Mouse (Mus musculus): ENCODE measurements around the gene Unc5cl.

Gene Unc5cl

GRCm38 (mm10) chr17:48454688-48455087, at the start of gene Unc5cl:
TSS of gene Unc5cl (plus strand) at chr17:48454901.
- DNase-seq (ENCODE audit: low spot score), result no peak

DNA sequence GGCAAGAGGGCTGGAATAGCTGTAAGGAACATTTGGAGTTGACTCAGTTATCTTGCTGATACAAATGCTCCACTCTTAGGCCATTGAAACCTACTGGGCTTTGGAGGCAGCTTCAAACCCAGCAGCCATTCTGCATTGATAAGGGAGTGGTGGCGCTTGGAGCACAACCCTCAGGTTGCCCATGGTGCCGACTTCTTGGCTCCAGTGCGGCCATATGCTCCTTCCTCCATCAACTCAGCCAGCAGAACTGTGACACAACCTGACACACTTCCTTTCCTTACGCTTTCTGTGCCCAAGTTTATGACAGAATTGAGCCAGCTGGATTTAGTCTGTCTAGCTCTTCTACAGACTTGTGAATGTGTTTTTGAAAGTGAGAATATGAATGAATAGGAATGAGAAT, 47.5 kb upstream of the Unc5cl start:
- no peak for DNase-seq (ENCODE audit: low spot score)

DNA sequence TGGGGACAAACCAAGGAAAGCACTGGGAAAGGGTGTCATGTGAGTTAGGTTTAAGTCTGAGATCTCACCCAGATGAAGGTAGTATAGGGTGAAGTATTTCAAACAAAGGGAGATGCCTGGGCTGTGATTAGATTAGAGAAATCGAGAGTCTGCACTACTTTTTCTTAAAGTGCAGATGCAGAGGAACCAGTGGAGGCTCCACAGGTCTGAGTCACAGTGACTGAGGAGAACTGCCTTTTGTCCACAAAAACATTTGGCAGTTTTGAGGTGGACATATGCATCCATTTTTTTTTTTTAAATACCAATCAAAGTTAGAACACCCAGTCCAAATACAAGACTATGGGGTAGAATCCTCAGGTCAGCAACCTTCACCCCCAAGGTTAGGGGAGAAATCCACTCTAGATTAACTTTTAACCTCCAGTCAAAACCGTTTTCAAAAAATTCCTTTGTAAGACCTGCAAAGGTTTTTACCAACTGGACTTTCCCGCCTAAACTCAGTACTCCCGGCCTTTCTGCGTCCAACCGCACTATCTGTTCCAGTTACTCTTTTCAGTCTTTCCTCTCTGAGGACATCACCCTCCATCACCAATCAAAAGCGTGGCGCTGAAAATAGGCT, 46.7 kb upstream of the Unc5cl start:
- no peak for DNase-seq (ENCODE audit: low spot score)

GRCm38 (mm10) chr17:48408526-48409291, 46.0 kb upstream of the Unc5cl start:
- DNase-seq (ENCODE audit: low spot score), result peak; percentile 77

GRCm38 (mm10) chr17:48409380-48410298, 45.1 kb upstream of the Unc5cl start, which contains the start of the genes Nfya and Oard1:
TSS of gene Nfya (minus strand) at chr17:48409906.
TSS of gene Oard1 (plus strand) at chr17:48410014.
- DNase-seq (ENCODE audit: low spot score), result peak; percentile 100

- no peak for DNase-seq (ENCODE audit: low spot score)
Measured at GRCm38 (mm10) chr17:48410299-48410785, 44.4 kb upstream of the Unc5cl start.

- DNase-seq (ENCODE audit: low spot score), result no peak
Measured at GRCm38 (mm10) chr17:48411241-48411640, 43.5 kb upstream of the Unc5cl start.

GRCm38 (mm10) chr17:48416011-48416410, 38.7 kb upstream of the Unc5cl start:
- DNase-seq (ENCODE audit: low spot score), result no peak

GRCm38 (mm10) chr17:48416425-48417195, 38.1 kb upstream of the Unc5cl start:
- DNase-seq (ENCODE audit: low spot score), result peak; percentile 77

GRCm38 (mm10) chr17:48417521-48417920, 37.2 kb upstream of the Unc5cl start:
- no peak for DNase-seq (ENCODE audit: low spot score)

- DNase-seq (ENCODE audit: low spot score), result no peak
Measured at GRCm38 (mm10) chr17:48418174-48418573, 36.5 kb upstream of the Unc5cl start.

DNA sequence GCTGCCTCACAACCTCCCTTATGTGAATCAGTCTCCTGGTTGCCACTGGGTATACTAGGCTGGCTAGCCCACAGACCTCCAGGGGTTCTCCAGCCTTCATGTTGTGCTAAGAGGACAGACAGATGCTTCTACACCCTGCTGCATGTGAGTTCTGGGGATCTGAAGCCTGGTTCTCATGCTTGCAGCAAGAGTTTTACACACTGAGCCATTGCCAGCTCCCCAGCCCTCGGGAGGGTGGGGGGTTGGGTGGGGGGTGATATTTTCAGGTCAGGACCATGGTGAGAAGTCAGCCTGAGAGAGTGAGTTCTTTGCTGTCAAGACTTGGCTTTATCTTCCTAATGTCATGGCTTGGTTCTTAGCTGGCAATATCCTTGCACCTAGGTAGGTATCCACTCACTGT, 35.9 kb upstream of the Unc5cl start:
- DNase-seq (ENCODE audit: low spot score), result no peak

DNA sequence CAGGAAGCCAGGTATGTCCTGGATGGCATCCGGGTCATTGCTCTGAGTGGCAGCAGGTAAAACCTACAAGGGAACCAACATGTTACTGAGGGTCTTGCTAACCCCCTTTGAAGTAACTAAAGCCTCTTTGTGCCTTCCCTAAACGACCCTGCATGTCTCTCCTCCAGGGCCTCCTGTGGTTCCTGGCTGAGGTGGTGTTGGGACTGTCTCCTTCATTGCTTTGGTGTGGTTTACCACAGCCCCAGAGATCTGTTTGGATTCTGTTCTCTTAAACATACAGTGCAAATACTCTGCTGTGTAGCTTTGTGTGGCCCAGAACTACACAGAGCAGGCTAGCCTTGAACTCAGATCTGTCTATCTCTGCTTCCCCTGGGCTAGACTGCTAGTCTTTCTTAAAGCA, 35.1 kb upstream of the Unc5cl start:
- DNase-seq (ENCODE audit: low spot score), result no peak

DNA sequence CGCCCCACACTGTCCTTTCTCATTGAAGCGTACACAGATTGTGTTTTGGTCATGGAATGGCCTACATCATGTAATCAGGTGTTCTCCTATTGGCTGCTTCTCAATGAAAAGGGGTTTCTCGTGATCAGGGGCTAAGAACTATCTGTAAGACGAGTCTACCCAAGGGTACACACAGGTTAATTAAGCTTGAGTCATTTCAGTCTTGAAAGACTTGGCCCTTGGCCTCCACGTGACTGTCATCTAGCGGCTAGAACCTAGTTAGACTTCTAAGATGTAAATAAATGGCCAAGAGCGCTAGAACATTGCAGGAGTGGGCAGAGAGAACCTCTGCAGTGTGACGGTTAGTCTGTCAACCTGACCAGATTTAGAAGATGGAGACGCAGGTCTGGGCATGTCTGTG, 30.5 kb upstream of the Unc5cl start:
- no peak for DNase-seq (ENCODE audit: low spot score)

- DNase-seq (ENCODE audit: low spot score), result no peak
Measured at GRCm38 (mm10) chr17:48425823-48426612, 28.7 kb upstream of the Unc5cl start.

GRCm38 (mm10) chr17:48426991-48427750, 27.5 kb upstream of the Unc5cl start:
- DNase-seq (ENCODE audit: low spot score), result no peak

- no peak for DNase-seq (ENCODE audit: low spot score)
Measured at GRCm38 (mm10) chr17:48427852-48428530, 26.7 kb upstream of the Unc5cl start.

DNA sequence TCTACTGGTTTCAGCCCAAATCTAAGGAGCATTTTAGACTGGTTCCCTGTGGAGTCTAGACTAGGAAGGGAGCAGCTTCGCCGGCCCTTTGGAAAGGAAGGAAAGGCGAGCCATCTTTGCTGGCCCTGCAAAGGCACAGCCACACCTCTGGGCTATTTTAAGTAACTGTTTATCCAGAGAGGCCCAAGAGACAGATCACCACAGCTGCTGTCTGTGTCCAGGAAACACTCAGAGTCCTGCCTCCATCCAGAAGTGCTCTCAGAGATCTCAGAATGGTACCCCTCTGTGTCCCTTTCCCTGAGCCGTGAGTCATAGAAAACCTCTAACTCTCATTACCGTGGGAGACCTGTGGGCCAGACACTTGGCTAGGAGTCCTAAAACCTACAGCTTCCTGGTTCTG, 24.3 kb upstream of the Unc5cl start:
- DNase-seq (ENCODE audit: low spot score), result no peak

DNA sequence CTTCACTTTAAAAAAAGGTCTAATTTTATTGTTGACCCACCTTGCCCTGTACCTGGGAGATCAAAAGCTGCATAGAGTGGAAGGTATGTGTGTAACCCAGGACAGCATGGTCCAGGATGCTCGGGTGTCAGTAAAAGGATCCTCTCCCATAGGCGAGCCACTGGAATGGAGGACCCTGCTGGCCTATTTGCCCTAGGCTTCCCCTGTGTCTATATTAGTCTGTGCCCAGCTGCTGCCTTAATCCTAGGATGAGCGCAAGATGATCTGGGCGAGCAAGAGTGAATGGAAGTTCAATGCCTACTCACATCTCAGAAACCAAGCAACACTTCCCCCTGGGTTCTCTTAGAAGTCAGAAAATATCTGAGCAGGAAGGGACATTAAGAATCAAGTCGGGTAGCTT, 23.6 kb upstream of the Unc5cl start:
- no peak for DNase-seq (ENCODE audit: low spot score)
